In genomic region chr17:31254463-31254931, GRCm38 (mm10) we compare ENCODE assay signal across 7 mouse cellular contexts. TPM values are rescaled to one million over a fixed set of nuclear protein-coding genes. Genes with fewer than 3 reads are reported as not detected.
DNase-seq lines count a peak whose midpoint lies in the region; ATAC-seq and TF ChIP-seq lines count a peak whose summit lies in the region.

No protein-coding gene starts in this region.

- H3K9me3 ChIP-seq in limb, embryonic 13.5 days: no peaks in the 10 kb centered on the region
- H3K9me3 ChIP-seq in midbrain, postnatal 0 days (ENCODE audit: low read length): no peaks in the 10 kb centered on the region

- H3K4me3 ChIP-seq in limb, embryonic 13.5 days: no peak overlapping the region
- H3K4me3 ChIP-seq in midbrain, postnatal 0 days (ENCODE audit: low read depth, low read length): no peak overlapping the region

- H3K27ac ChIP-seq in limb, embryonic 13.5 days: no peak overlapping the region
- no peak overlapping the region for H3K27ac ChIP-seq in midbrain, postnatal 0 days (ENCODE audit: low read depth, low read length)

- no peaks in the 10 kb centered on the region for H3K36me3 ChIP-seq in limb, embryonic 13.5 days
- H3K36me3 ChIP-seq in midbrain, postnatal 0 days (ENCODE audit: insufficient read depth, low read length): no peaks in the 10 kb centered on the region

- DNase-seq in adrenal gland, adult 8-10 months: peak; percentile 80
- peak; percentile 86 for DNase-seq in embryo, embryonic 11 days
- DNase-seq in heart, adult 8-10 months (ENCODE audit: low spot score): peak; percentile 72
- peak; percentile 90 for DNase-seq in kidney, adult 9 months
- peak; percentile 87 for DNase-seq in midbrain, postnatal 0 days (ENCODE audit: low spot score)
- peak; percentile 63 to 79 for DNase-seq in spleen, postnatal 10 days (ENCODE audit: low spot score in 2 of 2)

- H3K9ac ChIP-seq in limb, embryonic 13.5 days: no peak overlapping the region
- no peak overlapping the region for H3K9ac ChIP-seq in midbrain, postnatal 0 days (replicated peaks; ENCODE audit: low read length, poor library complexity, severe bottlenecking)

- 0 out of 2 replicates have a peak overlapping the region, but pooled peaks have one; percentile 14 for H3K4me2 ChIP-seq in limb, embryonic 13.5 days (replicated peaks)
- H3K4me2 ChIP-seq in midbrain, postnatal 0 days (ENCODE audit: low read depth, low read length, poor library complexity, severe bottlenecking): no peak overlapping the region

- ATAC-seq in limb, embryonic 13.5 days (ENCODE audit: low FRiP score, low read depth): peak; percentile 73
- ATAC-seq in midbrain, postnatal 0 days (ENCODE audit: low FRiP score): peak; percentile 69; the same call in 1 of the 2 replicates

- peak; percentile 84 for TF ChIP-seq CTCF in midbrain, postnatal 0 days (IDR thresholded peaks at IDR 0.05)

- H3K27me3 ChIP-seq in limb, embryonic 13.5 days: no peaks in the 10 kb centered on the region
- no peaks in the 10 kb centered on the region for H3K27me3 ChIP-seq in midbrain, postnatal 0 days (ENCODE audit: insufficient read depth, low read length)

- peaks cover 7% of the 10 kb centered on the region; the same call in 1 of the 2 replicates for H3K4me1 ChIP-seq in limb, embryonic 13.5 days
- H3K4me1 ChIP-seq in midbrain, postnatal 0 days (ENCODE audit: insufficient read depth, low read length): peaks cover 3% of the 10 kb centered on the region; the same call in 1 of the 2 replicates

- 11% methylated on average over 9 of the region's 9 CpGs for WGBS in limb, embryonic 13.5 days
- 5% methylated on average over 9 of the region's 9 CpGs for WGBS in midbrain, postnatal 0 days

RNA-seq across cellular contexts. Expression of gene Rsph1, which starts 22.7 kb away (rescaled TPM):
- total RNA-seq in adrenal gland, adult 8-10 months (2022): 10 to 100 TPM in 2 of 4 experiments, 1 to 10 TPM in 2; 3.9 to 14.9 (median 9.1) TPM
- 1 to 10 TPM in 2 of 4 experiments, under 1 TPM in 2; 0.59 to 1.3 (median 0.91) TPM for total RNA-seq in heart, adult 8-10 months (2022)
- polyA plus RNA-seq in limb, embryonic 13.5 days (2015; fragmentation: Nextera tagmentation; extraction: Ambion mirVana): 0.48 and 0.59 TPM in 2 replicates
- total RNA-seq in midbrain, postnatal 0 days (2014; rRNA removed): 2.8 and 3.5 TPM in 2 replicates
- polyA plus RNA-seq in midbrain, postnatal 0 days (2015; fragmentation: Nextera tagmentation; extraction: Ambion mirVana): 6.0 and 8.5 TPM in 2 replicates

RNA-seq across cellular contexts. Expression of gene Slc37a1, which starts 32.1 kb away (rescaled TPM):
- total RNA-seq in adrenal gland, adult 8-10 months (2022): 10 to 100 TPM; 13.1 to 26.4 (median 22.5) TPM
- total RNA-seq in heart, adult 8-10 months (2022): 10 to 100 TPM in 2 of 4 experiments, 1 to 10 TPM in 2; 7.9 to 11.9 (median 10.0) TPM
- polyA plus RNA-seq in limb, embryonic 13.5 days (2015; fragmentation: Nextera tagmentation; extraction: Ambion mirVana): 1.3 and 1.8 TPM in 2 replicates
- total RNA-seq in midbrain, postnatal 0 days (2014; rRNA removed): 11.0 and 12.7 TPM in 2 replicates
- 6.9 and 7.6 TPM in 2 replicates for polyA plus RNA-seq in midbrain, postnatal 0 days (2015; fragmentation: Nextera tagmentation; extraction: Ambion mirVana)

RNA-seq across cellular contexts. Expression of gene Ubash3a, which starts 46.8 kb away (rescaled TPM):
- under 1 TPM; 0.12 to 0.51 (median 0.31) TPM for total RNA-seq in adrenal gland, adult 8-10 months (2022)
- total RNA-seq in heart, adult 8-10 months (2022): under 1 TPM in 2 of 4 experiments, not detected in 2; 0.11 to 0.19 TPM
- polyA plus RNA-seq in limb, embryonic 13.5 days (2015; fragmentation: Nextera tagmentation; extraction: Ambion mirVana): 0.36 and 0.50 TPM in 2 replicates
- total RNA-seq in midbrain, postnatal 0 days (2014; rRNA removed): not detected in 2 replicates
- polyA plus RNA-seq in midbrain, postnatal 0 days (2015; fragmentation: Nextera tagmentation; extraction: Ambion mirVana): 0.20 TPM in 1 of 2 replicates, not detected in the other

RNA-seq across cellular contexts. Expression of gene Tmprss3, which starts 55.7 kb away (rescaled TPM):
- total RNA-seq in adrenal gland, adult 8-10 months (2022): not detected
- not detected for total RNA-seq in heart, adult 8-10 months (2022)
- polyA plus RNA-seq in limb, embryonic 13.5 days (2015; fragmentation: Nextera tagmentation; extraction: Ambion mirVana): not detected in 2 replicates
- total RNA-seq in midbrain, postnatal 0 days (2014; rRNA removed): 0.16 TPM in 1 of 2 replicates, not detected in the other
- 0.10 and 0.27 TPM in 2 replicates for polyA plus RNA-seq in midbrain, postnatal 0 days (2015; fragmentation: Nextera tagmentation; extraction: Ambion mirVana)
